Mouse (Mus musculus): ENCODE data around the gene Fam163b. TPM values are rescaled to one million over a fixed set of nuclear protein-coding genes. Genes with fewer than 3 reads are reported as not detected.

Gene Fam163b
- total RNA-seq (2021), result under 1 TPM; 0.19 to 0.43 TPM

DNA sequence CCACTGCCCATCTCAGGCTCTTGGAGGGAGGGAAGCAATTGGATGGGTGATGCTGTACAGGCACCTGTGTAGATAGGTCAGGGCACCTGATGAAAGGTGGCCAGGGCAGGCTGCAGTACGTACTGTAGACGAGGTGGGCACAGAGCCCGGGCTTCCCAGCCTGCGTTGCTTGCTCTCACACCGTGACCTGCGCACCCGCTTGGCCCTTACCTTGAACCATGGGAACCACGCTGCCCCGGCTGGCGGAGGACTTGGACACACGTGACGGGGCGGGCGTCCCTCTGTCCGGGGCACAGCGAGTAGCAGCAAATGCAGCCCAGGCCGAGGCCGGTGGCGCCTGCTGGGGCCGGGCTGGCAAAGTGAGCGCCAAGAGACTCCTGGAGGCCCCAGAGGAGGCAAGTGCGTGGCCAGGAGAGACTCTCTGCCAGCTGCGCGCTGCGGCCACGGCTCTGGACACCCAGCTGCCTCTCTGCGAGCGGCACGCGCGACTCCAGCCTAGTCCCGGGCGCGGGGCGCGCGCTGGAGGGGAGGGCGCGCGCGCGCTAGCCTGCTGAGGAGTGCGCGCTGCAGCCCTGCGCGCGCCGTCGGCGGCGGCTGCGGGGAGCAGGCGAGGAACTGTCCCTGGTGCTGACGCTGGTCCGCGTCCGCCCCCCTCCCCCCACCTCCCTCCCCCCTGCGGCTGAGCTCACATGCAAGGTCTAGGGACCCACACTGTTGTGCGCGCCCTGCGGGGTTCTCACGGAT, at the start of gene Fam163b:
Gene Fam163b (minus strand): TSS at position 542 of the 744 bp plus-strand sequence.
- intact Hi-C loops (cut with DNase I), result no loop called here
- peak; percentile 18 to 25 for DNase-seq

DNA sequence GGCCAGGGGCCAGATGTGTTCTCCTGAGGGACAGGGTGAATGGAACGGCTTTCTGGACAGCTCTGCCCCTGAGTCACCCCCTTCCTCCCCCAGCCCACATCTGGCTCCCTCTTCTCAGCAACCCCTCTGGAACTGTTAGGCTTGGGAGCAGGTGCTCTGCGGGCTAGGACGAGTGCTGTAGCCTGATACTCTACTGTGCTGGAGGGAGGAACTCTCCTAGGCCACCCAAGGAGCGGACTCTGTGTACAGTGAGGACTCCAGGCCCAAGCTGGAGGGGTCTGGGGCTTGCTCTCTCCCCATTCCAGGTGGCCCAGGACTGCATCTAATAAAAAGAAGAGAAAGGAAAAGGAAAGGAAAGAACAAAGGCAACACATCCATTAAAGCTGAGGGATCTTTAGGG, 47.7 kb upstream of the Fam163b start:
- no peak for DNase-seq
- intact Hi-C loops (cut with DNase I), result no loop called here

DNA sequence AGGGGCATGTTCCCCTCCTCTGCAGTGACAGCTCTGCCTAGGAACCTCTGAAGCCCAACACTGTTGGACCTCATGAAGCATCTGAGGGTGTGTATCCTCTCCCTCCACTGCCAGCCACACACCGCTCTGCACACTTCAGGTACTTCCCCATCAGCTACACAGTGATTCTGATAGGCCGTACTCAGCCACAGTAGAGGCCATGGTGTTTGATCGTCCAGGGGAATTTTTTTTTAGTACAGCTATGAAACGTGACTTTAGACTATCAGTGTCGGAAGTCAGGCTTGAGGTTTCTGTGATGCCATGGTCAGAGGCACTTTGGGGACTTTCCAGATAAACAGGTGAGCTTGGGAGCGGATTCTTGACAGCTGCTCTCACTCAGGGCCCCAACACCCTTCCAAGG, 45.2 kb upstream of the Fam163b start:
- DNase-seq, result no peak
- intact Hi-C loops (cut with DNase I), result no loop called here

GRCm38 (mm10) chr2:27183734-27184133, 41.4 kb upstream of the Fam163b start:
- intact Hi-C loops (cut with DNase I), result loop anchor here (2.0 kb wide), 1 partner anchor 63 kb away; no protein-coding TSS in a partner anchor
- no peak for DNase-seq

DNA sequence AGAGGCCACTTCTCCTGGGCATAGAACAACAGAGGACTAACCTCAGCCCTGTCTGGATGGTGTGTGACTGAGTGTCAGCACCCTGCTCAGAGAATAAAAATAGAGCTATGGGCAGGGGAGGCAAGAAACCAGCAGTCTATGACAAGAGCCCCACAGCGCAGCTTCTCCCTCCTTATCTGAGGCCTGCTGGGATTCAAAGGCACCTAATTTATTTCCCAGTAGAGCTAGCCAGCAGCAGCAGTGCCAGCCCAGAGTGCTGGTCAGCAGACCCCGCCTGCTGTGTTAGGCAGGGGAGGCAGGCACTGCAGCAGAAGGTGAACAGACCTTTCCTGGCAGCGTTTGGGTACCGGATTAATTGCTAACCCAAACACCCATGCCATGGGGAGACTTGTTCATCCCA, 39.6 kb upstream of the Fam163b start:
- DNase-seq, result peak; percentile 21 to 31
- intact Hi-C loops (cut with DNase I), result loop anchor here (2.0 kb wide), 1 partner anchor 61 kb away; no protein-coding TSS in a partner anchor

- DNase-seq, result no peak
- intact Hi-C loops (cut with DNase I), result no loop called here
These were observed 36.8 kb upstream of the Fam163b start for GRCm38 (mm10) chr2:27179101-27179500.

DNA sequence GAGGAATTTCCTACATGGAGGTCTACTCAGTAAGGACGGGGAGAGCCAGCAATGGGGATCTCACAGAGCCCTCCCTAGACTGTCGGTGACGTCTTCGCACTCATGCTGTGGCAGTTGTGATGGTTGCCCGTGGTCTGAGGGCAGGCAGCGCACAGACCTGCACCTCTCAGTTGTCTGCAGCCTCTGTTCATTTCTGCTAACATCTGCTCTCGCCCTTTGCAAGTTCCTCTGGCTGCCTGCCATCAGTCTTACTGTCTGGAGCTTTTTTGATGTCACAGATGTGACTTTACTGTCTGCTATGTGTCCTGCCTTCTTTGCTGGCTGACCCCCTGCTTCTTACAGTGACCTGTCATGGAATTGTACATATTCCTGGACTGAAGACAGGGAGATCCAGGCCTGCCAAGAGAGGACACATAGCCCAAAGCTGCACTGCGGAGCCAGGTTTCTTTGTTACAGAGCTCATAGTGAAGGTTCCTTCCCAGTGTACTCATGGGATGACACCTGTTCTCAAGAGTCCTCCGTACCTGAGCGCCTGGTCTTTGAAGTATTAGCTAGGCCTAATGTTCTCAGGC, 33.5 kb upstream of the Fam163b start:
- intact Hi-C loops (cut with DNase I), result no loop called here

DNA sequence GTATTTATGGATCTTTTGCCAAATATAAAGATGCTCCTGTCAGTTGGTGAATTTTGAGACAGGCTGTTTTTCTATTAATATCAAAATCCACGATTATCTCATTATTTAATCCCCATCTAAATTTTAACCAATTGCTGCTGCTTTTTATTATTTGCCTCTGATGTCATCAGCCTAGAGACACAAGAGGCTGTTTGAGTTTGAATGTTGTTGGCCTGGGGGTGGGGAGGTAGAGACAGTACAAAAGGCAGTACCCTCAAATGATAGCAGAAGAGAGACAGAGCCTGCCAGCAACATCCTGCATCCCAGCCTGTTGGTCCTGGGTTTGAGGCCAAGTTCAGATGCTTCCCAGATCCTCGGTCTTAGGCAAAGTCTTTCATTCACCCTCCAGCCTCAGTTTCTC, 32.0 kb upstream of the Fam163b start:
- DNase-seq, result no peak
- intact Hi-C loops (cut with DNase I), result no loop called here

More for the DNA sequence above, 33.5 kb upstream of the Fam163b start:
- peak; percentile 19 to 34 for DNase-seq

- intact Hi-C loops (cut with DNase I), result no loop called here
- DNase-seq, result no peak
These were observed 24.7 kb upstream of the Fam163b start for GRCm38 (mm10) chr2:27166999-27167398.

- intact Hi-C loops (cut with DNase I), result no loop called here
- DNase-seq, result no peak
These were observed 23.8 kb upstream of the Fam163b start for GRCm38 (mm10) chr2:27166074-27166473.

DNA sequence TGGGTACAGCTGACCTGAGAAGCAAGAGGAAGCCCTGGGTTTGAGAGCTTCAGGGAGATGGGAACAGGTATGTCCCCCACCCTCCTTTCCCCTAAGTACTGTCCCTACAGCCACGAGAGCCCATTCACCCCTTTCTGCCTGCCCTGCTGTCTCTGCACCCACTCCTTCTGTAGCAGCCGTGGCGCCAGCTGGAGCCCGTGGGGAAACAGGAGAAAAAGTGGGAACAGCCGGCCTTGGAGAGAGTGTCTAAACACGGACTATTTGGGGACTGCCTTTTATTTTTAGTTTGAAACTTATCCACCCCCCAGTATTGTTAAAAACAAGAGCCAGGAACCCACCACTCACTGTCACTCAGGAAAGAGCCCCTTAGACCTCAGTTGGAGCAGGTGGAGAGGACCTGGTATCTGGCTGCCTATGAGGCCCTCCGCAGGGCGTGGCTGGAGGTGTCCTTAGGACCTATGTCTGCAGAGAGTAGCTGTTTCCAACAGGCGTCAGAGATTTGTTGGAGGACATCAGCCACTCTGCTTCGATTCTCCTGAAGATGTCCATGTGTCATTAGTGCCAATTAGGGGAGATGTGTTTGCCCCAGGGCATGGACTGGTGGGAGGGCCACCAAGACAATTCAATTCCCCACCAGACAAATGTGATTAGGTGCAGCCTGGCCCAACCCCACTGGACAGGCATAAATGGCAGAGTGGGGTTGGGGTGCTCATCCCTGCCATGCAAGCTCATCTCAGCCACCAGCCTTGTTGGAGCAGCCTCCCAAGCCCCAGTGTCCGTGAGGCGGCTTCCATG, 22.7 kb upstream of the Fam163b start, which contains the start of gene Dbh:
Gene Dbh (plus strand): TSS at position 438 of the 795 bp plus-strand sequence.
- intact Hi-C loops (cut with DNase I), result no loop called here
- DNase-seq, result no peak

DNA sequence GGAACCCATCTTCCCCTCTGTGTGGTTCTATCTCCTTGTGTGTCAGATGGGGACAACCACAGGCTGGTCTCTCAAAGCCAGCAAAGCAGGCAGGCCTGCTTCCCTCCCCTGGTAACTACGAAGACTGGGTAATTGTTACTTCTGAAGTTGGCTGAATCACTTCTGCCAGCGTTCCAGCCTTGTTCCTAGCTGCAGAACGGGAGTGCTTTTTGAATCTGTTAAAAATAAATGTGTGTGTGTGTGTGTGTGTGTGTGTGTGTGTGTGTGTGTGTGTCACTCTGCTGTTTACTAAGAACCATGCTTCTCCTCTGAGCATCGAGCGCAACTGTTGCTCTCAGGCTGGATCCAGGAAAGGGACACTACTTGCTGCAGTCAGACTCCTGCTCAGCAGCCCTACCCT, 21.6 kb upstream of the Fam163b start:
- intact Hi-C loops (cut with DNase I), result no loop called here

DNA sequence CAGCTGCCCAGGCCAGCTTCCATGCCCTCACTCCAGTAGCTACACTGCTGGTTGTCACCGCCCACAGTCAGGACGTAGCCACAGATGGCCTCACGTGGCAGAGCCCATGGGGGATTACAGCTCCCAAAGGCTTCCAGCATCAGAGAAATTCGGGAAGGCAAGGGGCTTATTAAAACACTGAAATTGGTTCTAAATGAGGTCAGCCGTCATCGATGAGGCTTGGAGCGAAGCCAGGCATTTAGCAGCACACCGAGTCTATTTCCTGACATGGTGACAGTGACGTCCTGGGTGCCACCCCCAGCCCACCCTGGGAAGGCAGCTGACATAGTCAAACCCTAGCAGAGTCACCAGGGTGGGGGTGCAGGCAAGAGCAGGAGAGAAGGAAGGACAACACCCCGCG, 20.4 kb upstream of the Fam163b start:
- intact Hi-C loops (cut with DNase I), result no loop called here
- DNase-seq, result no peak

More for the DNA sequence above, 21.6 kb upstream of the Fam163b start:
- DNase-seq, result no peak

- intact Hi-C loops (cut with DNase I), result no loop called here
- DNase-seq, result no peak
These were observed 19.2 kb upstream of the Fam163b start for GRCm38 (mm10) chr2:27161526-27161925.

- intact Hi-C loops (cut with DNase I), result no loop called here
- no peak for DNase-seq
These were observed 14.3 kb upstream of the Fam163b start for GRCm38 (mm10) chr2:27156596-27156995.

- intact Hi-C loops (cut with DNase I), result no loop called here
- DNase-seq, result no peak
These were observed 12.3 kb upstream of the Fam163b start for GRCm38 (mm10) chr2:27154466-27155185.

DNA sequence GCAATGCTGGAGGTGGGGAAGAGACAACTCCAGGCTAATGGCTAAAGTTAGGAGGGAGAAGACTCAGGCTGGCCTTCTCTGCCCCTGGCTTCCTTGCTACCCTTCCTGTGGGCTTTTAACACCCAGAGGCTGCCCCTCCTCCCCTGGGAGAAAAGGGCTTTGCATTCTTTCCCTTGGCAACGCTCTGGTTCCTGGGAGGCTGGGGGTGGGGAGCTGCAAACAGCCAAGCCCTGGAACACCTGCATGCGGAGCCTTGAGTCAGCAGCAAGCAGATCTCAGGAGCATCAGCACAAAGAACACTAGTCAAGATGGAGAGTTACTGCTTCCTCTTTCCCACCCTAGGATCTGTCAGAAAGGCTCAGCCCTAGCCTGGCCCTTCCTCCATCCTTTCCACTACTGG, 7.2 kb upstream of the Fam163b start:
- no peak for DNase-seq
- intact Hi-C loops (cut with DNase I), result no loop called here

DNA sequence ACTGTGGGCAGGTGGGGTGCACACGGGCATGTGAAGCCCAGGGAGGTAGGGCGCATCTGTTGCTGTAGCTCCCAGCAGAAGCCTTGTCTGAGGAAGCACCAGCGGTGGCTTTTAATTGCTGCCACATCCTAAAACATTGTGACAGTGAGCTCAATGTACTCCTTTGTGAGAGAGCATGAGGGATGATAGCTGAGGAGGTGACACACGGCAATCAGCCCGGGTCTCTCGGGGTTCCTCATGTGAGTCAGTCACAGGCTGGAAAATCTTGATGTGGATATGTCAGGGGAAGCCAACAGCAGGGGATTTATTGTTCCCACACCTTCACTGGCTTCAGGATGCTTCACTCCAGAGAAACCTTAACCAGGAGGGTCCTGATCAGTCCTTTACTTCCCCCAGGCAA, 4.5 kb upstream of the Fam163b start:
- intact Hi-C loops (cut with DNase I), result no loop called here
- DNase-seq, result no peak

DNA sequence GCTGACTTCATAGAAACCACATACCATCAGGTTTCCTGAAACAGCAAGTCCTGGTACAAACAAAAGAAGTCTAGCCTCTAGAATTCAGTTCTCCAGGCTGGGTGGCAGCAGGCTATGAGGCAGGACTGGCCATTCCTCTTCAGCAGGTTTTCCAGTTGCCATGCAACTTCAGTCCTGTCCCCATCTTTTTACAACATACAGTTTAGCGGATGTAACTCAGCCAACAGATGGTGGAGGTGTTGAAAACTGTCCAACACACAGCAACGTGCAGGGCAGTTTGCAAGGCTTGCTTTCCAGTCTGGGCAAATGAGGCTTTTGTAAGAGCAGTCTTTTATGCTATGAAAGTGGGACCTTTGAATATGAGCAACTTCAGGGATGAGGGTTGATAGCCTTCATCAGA, 2.7 kb upstream of the Fam163b start:
- no peak for DNase-seq
- intact Hi-C loops (cut with DNase I), result no loop called here

DNA sequence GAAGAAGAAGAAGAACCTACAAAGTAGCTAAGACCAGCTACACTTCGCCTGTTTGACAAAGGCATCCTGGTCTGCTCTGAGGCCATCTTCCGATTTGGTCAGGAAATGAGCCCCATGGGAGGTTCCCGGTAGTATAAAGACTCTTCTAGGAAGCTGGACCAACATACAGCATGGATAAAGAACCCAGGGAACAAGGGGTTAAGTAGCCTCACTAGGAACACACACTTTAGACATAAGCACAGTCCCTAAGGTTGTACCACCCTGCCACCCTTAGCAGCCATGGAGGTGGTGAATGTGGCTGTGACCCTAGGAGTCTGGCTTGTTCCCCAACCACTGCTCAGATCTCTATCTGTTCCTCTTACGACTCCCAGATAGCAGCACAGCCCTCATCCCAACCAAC, 3.9 kb downstream of the Fam163b start:
- no peak for DNase-seq
- intact Hi-C loops (cut with DNase I), result no loop called here

- intact Hi-C loops (cut with DNase I), result no loop called here
- DNase-seq, result no peak
These were observed 5.5 kb downstream of the Fam163b start for GRCm38 (mm10) chr2:27136789-27137188.
